Mouse (Mus musculus) liver, embryonic 11.5 days (tissue): Measurements from ENCODE around the gene Tnrc6c. TPM values are rescaled to one million over a fixed set of nuclear protein-coding genes. Genes with fewer than 3 reads are reported as not detected.

Experiments
- ATAC-seq: fragments of 200-750 bp; cut with Nextera tagmentation; replicated peaks from 2 replicates; pipeline ENCODE4 v1.8.0; 2017; ENCODE audit warnings: moderate number of reproducible peaks, mild to moderate bottlenecking, moderate TSS enrichment, moderate library complexity; ENCODE audit not compliant: low FRiP score
- DNase-seq: peaks from one replicate; pipeline ENCODE4 v3.0.0-alpha.2; 2017; ENCODE audit warnings: low spot score
- H3K27ac ChIP-seq: fragments of 300-500 bp; sonication (generic); 2 replicates; pipeline ENCODE4 v1.5.1; 2014; ENCODE audit warnings: mild to moderate bottlenecking, low read depth, low read length, control low read depth
- H3K27me3 ChIP-seq: fragments of 300-500 bp; sonication (generic); replicated peaks from 2 replicates; pipeline ENCODE4 v1.6.1; 2014; ENCODE audit warnings: low read length, mixed read lengths; ENCODE audit not compliant: control insufficient read depth, insufficient read depth
- H3K36me3 ChIP-seq: fragments of 300-500 bp; sonication (generic); 2 replicates; pipeline ENCODE4 v1.6.1; 2014; ENCODE audit warnings: mild to moderate bottlenecking, low read length, moderate library complexity, mixed read lengths; ENCODE audit not compliant: control insufficient read depth, insufficient read depth
- H3K4me1 ChIP-seq: fragments of 300-500 bp; sonication (generic); replicated peaks from 2 replicates; pipeline ENCODE4 v1.6.1; 2014; ENCODE audit warnings: low read length, mixed read lengths; ENCODE audit not compliant: control insufficient read depth, insufficient read depth
- H3K4me2 ChIP-seq: fragments of 300-500 bp; sonication (generic); 2 replicates; pipeline ENCODE4 v1.6.1; 2014; ENCODE audit warnings: mild to moderate bottlenecking, control low read depth, moderate library complexity
- H3K4me3 ChIP-seq: fragments of 300-500 bp; sonication (generic); 2 replicates; pipeline ENCODE4 v1.5.1; 2014; ENCODE audit warnings: low read depth, low read length, control low read depth
- H3K9ac ChIP-seq: fragments of 300-500 bp; sonication (generic); 2 replicates; pipeline ENCODE4 v1.6.1; 2014; ENCODE audit warnings: low read depth, low read length, control low read depth
- H3K9me3 ChIP-seq: fragments of 300-500 bp; sonication (generic); 2 replicates; pipeline ENCODE4 v1.6.1; 2016; ENCODE audit warnings: low read length, inconsistent platforms, mixed read lengths; ENCODE audit not compliant: control insufficient read depth
- WGBS: fragments of 180-500 bp; shearing (Covaris S2); extraction: QIAGEN DNeasy Blood & Tissue Kit; methylation state at CpG from one replicate; pipeline ENCODE4 v1.1.7; 2014; 5-methylcytosine and 5-hydroxymethylcytosine counted together
- polyA plus RNA-seq: library from polyadenylated mRNA; unstranded; fragments of >200 nt; fragmentation: Nextera tagmentation; extraction: Ambion mirVana; gene quantifications from 2 replicates; pipeline ENCODE4 v1.2.1, GENCODE M21; 2014

Tnrc6c gene
- polyA plus RNA-seq, 1 experiment from 2014 or later, result 8.0 TPM

DNA sequence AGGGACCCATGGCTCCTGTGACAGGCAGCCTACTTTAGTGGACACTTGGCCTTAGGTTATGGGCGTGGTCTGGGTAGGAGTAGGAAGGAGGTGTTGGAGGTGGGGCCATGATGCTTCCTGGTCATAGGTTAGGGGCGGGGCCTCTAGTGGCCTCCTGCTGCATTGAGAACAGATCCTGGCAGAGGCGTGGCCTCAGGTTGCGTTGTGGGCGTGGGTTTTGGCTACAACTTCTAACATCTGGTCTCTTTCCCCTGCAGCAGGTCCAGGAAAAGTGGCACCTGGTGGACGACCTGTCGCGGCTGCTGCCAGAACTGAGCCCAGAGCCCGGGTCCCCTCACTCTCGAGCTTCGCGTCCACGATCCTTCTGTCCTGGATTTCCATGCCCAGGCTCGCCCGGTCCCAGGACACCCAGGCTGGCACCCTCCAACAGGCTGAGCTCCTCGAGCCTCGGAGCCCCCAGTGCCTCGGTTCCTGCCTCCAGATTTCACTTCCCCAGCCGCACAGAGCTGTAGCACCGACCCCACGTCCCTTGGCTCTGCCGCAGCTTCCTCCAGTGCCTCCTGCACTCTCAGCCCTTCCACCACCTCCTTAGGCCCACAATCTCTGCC lies 138.3 kb downstream of the Tnrc6c start:
- Histone ChIP-seq H3K9ac (peak overlapping the region; percentile 46), H3K9me3 (no peaks in the 10 kb centered on the region), H3K4me1 (peaks cover 40% of the 10 kb centered on the region), H3K27me3 (no peaks in the 10 kb centered on the region), H3K36me3 (no peaks in the 10 kb centered on the region), H3K27ac (peak overlapping the region; percentile 45), H3K4me3 (peak overlapping the region; percentile 37), H3K4me2 (peak overlapping the region; percentile 70)
- ATAC-seq, result peak; percentile 66
- 4% methylated on average over 22 of the region's 22 CpGs for WGBS
- peak; percentile 75 for DNase-seq

GRCm38 (mm10) chr11:117794035-117794551 lies 140.0 kb downstream of the Tnrc6c start:
- no peaks in the 10 kb centered on the region for H3K27me3 ChIP-seq
- H3K4me1 ChIP-seq, result peaks cover 57% of the 10 kb centered on the region
- no peaks in the 10 kb centered on the region for H3K9me3 ChIP-seq
- no peaks in the 10 kb centered on the region for H3K36me3 ChIP-seq
- no peak overlapping the region for H3K27ac ChIP-seq
- DNase-seq (no peak), ATAC-seq (no peak)
- no peak overlapping the region for H3K4me2 ChIP-seq
- WGBS, result 68% methylated on average over 4 of the region's 4 CpGs
- no peak overlapping the region for H3K4me3 ChIP-seq
- 0 out of 2 replicates have a peak overlapping the region, but pooled peaks have one; percentile 12 for H3K9ac ChIP-seq

- no peak for DNase-seq
- Histone ChIP-seq H3K36me3 (no peaks in the 10 kb centered on the region), H3K4me2 (peak overlapping the region; percentile 82), H3K4me1 (peaks cover 54% of the 10 kb centered on the region), H3K9ac (peak overlapping the region; percentile 25), H3K27ac (peak overlapping the region; percentile 87), H3K4me3 (0 out of 2 replicates have a peak overlapping the region, but pooled peaks have one; percentile 52), H3K9me3 (no peaks in the 10 kb centered on the region), H3K27me3 (no peaks in the 10 kb centered on the region)
- peak; percentile 24 for ATAC-seq
- 29% methylated on average over 5 of the region's 5 CpGs for WGBS
Measured at GRCm38 (mm10) chr11:117796954-117797353, 142.9 kb downstream of the Tnrc6c start.

DNA sequence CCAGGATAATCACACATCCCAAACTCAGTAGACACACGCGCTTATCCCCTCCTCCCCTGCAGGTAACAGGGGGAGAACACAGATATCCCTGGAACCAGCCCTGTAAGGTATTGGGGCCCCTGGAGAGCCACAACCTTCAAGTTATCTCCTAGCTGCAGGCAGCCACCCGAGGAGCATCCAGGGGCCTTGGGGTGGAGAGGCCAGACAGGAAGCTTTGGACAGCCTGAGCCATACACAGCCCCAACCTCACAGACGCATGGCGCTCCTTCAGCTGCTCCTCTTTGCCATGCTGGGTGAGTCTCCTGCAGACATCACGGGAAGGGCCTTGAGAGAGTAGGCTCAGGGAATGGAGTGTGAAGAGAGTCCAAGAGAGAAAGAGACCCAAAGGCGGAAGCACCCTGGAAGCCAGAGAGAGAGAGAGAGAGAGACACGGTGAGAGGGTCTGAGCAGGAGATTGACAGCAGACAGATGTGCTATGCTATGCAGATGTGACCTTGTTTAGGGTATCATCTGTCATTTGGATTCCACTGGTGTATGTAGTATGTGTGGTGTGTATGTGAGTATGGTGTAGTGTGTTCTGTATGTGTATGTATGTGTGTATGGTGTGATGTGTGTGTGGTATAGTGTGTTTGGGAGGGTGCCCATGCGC lies 143.5 kb downstream of the Tnrc6c start, which contains the start of gene 6030468B19Rik:
Gene 6030468B19Rik (plus strand): TSS at position 150 of the 649 bp plus-strand sequence.
- peak within 1 kb of the TSS; percentile 52 for H3K4me3 ChIP-seq
- peak within 1 kb of the TSS; percentile 66 for H3K9ac ChIP-seq
- H3K36me3 ChIP-seq, result no peaks in the 10 kb centered on the region
- H3K27me3 ChIP-seq, result no peaks in the 10 kb centered on the region
- ATAC-seq (peak; percentile 94), DNase-seq (peak; percentile 74)
- H3K9me3 ChIP-seq, result no peaks in the 10 kb centered on the region
- H3K4me1 ChIP-seq, result peaks cover 47% of the 10 kb centered on the region
- H3K27ac ChIP-seq, result peak within 1 kb of the TSS; percentile 87
- WGBS, result 24% methylated on average over 9 of the region's 9 CpGs
- H3K4me2 ChIP-seq, result peak within 1 kb of the TSS; percentile 82

GRCm38 (mm10) chr11:117798160-117798541 lies 144.1 kb downstream of the Tnrc6c start:
- H3K27ac ChIP-seq, result peak overlapping the region; percentile 87
- peak overlapping the region; percentile 52 for H3K4me3 ChIP-seq
- H3K4me2 ChIP-seq, result peak overlapping the region; percentile 82
- H3K9me3 ChIP-seq, result no peaks in the 10 kb centered on the region
- H3K4me1 ChIP-seq, result peaks cover 49% of the 10 kb centered on the region
- 5% methylated on average over 2 of the region's 2 CpGs for WGBS
- peak overlapping the region; percentile 66 for H3K9ac ChIP-seq
- ATAC-seq (peak; percentile 65), DNase-seq (no peak)
- 0 out of 2 replicates have a peak, but pooled peaks cover under 1% of the 10 kb centered on the region for H3K36me3 ChIP-seq
- no peaks in the 10 kb centered on the region for H3K27me3 ChIP-seq

GRCm38 (mm10) chr11:117799174-117799573 lies 145.1 kb downstream of the Tnrc6c start:
- no peaks in the 10 kb centered on the region for H3K9me3 ChIP-seq
- peak overlapping the region; percentile 52 for H3K4me3 ChIP-seq
- ATAC-seq, result no peak
- DNase-seq, result no peak
- peak overlapping the region; percentile 82 for H3K4me2 ChIP-seq
- peak overlapping the region; percentile 66 for H3K9ac ChIP-seq
- H3K27ac ChIP-seq, result peak overlapping the region; percentile 87
- H3K4me1 ChIP-seq, result peaks cover 50% of the 10 kb centered on the region
- no peaks in the 10 kb centered on the region for H3K27me3 ChIP-seq
- WGBS, result 56% methylated on average over 5 of the region's 5 CpGs
- peaks cover 3% of the 10 kb centered on the region; the same call in 1 of the 2 replicates for H3K36me3 ChIP-seq

DNA sequence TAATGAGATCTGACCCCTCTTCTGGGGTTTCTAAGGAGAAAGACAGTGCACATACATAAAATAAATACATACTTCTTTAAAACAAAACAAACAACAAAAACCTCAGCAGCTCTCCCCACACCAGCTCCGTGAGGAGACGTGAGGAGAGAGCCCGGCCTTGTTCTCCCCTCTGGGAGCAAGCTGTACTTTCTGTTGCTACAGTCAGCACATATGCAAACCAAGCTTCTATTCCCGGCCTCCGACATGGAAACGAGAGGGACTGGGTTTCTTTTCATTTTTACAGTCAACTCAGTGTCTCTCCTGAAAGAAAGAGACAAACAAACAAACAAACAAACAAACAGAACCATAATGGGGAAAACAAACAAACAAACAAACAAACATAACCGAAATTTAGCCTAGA lies 145.9 kb downstream of the Tnrc6c start:
- Histone ChIP-seq H3K4me1 (peaks cover 50% of the 10 kb centered on the region), H3K9ac (peak overlapping the region; percentile 66; the same call in 1 of the 2 replicates), H3K36me3 (peaks cover 3% of the 10 kb centered on the region; the same call in 1 of the 2 replicates), H3K9me3 (no peaks in the 10 kb centered on the region), H3K4me3 (no peak overlapping the region; the same call in 1 of the 2 replicates), H3K27ac (0 out of 2 replicates have a peak overlapping the region, but pooled peaks have one; percentile 87), H3K27me3 (no peaks in the 10 kb centered on the region), H3K4me2 (peak overlapping the region; percentile 82)
- ATAC-seq (no peak), DNase-seq (no peak)
- 88% methylated on average over 7 of the region's 7 CpGs for WGBS

DNA sequence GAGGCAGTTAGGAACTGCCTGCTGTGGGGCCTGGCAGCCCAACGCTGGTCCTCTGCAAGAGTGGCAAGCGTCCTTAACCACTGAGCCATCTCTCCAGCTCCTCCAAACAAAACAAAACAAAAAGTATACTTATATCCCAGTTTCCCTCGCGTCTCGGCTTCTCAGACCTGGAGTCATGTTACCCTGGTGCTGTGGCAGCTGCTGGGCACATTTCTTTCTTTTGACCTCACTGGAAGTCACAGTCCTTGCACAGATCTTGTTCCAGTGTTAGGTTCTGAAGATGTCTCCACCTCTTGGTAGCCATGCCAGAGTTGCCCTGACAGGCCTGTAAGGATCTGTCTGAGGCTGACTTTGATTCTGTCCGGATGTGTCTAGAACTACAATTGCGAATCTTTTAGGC lies 147.6 kb downstream of the Tnrc6c start:
- ATAC-seq (no peak), DNase-seq (no peak)
- 84% methylated on average over 7 of the region's 7 CpGs for WGBS
- Histone ChIP-seq H3K36me3 (peaks cover 5% of the 10 kb centered on the region; the same call in 1 of the 2 replicates), H3K4me1 (peaks cover 40% of the 10 kb centered on the region), H3K4me2 (peak overlapping the region; percentile 82), H3K9me3 (no peaks in the 10 kb centered on the region), H3K27ac (no peak overlapping the region), H3K27me3 (no peaks in the 10 kb centered on the region), H3K9ac (no peak overlapping the region), H3K4me3 (peak overlapping the region; percentile 24; the same call in 1 of the 2 replicates)
